7 mouse cellular contexts compared by ENCODE assay signal in genomic region chr4:140246180-140247005, GRCm38 (mm10). TPM values are rescaled to one million over a fixed set of nuclear protein-coding genes. Genes with fewer than 3 reads are reported as not detected.
DNase-seq lines count a peak whose midpoint lies in the region; ATAC-seq lines count a peak whose summit lies in the region.

Gene Igsf21, minus strand, starts transcription at chr4:140246784.

- ATAC-seq in hindbrain, embryonic 11.5 days (ENCODE audit: low FRiP score): peak; percentile 70
- ATAC-seq in limb, embryonic 15.5 days (ENCODE audit: insufficient number of reproducible peaks, low FRiP score, low TSS enrichment, low read depth): no peak
- peak; percentile 75; the same call in 1 of the 2 replicates for ATAC-seq in stomach, embryonic 14.5 days (ENCODE audit: insufficient number of reproducible peaks, insufficient read depth, low FRiP score, low read depth)
- no peak for ATAC-seq in erythroid progenitor cell, adult 5-6 weeks (replicated peaks; ENCODE audit: low FRiP score, poor library complexity, severe bottlenecking)

- no peaks in the 10 kb centered on the region for H3K9me3 ChIP-seq in hindbrain, embryonic 11.5 days (ENCODE audit: control insufficient read depth, low read length)
- no peaks in the 10 kb centered on the region for H3K9me3 ChIP-seq in limb, embryonic 15.5 days
- no peaks in the 10 kb centered on the region for H3K9me3 ChIP-seq in stomach, embryonic 14.5 days (ENCODE audit: control insufficient read depth, low read depth, low read length)

- H3K9ac ChIP-seq in hindbrain, embryonic 11.5 days (ENCODE audit: low read depth, low read length): peak within 1 kb of the TSS; percentile 67
- no peak within 1 kb of the TSS for H3K9ac ChIP-seq in limb, embryonic 15.5 days
- no peak within 1 kb of the TSS for H3K9ac ChIP-seq in stomach, embryonic 14.5 days (replicated peaks; ENCODE audit: low read depth, low read length)

- peak; percentile 27 to 53 for DNase-seq in left cerebral cortex, adult 18-20 months (ENCODE audit: low spot score in 2 of 2)
- DNase-seq in left cerebral cortex, adult 11 months (ENCODE audit: low spot score): no peak
- DNase-seq in cerebellum, postnatal 36 days: peak; percentile 59 to 66
- peak; percentile 73 for DNase-seq in hindbrain, embryonic 11.5 days (ENCODE audit: low spot score)

- H3K36me3 ChIP-seq in hindbrain, embryonic 11.5 days (ENCODE audit: control insufficient read depth, insufficient read depth, low read length): no peaks in the 10 kb centered on the region
- H3K36me3 ChIP-seq in limb, embryonic 15.5 days: no peaks in the 10 kb centered on the region
- H3K36me3 ChIP-seq in stomach, embryonic 14.5 days (ENCODE audit: control insufficient read depth, insufficient read depth, low read length): no peaks in the 10 kb centered on the region

- peak within 1 kb of the TSS; percentile 58; the same call in 1 of the 2 replicates for H3K27ac ChIP-seq in hindbrain, embryonic 11.5 days (ENCODE audit: low read depth, low read length)
- H3K27ac ChIP-seq in limb, embryonic 15.5 days: no peak within 1 kb of the TSS
- no peak within 1 kb of the TSS for H3K27ac ChIP-seq in stomach, embryonic 14.5 days (ENCODE audit: low read length)

- under 1% methylated on average over 64 of the region's 90 CpGs for WGBS in hindbrain, embryonic 11.5 days
- under 1% methylated on average over 72 of the region's 90 CpGs for WGBS in limb, embryonic 15.5 days
- under 1% methylated on average over 77 of the region's 90 CpGs for WGBS in stomach, embryonic 14.5 days

- peak within 1 kb of the TSS; percentile 91 for H3K4me2 ChIP-seq in hindbrain, embryonic 11.5 days (replicated peaks; ENCODE audit: low read depth, low read length)
- peak within 1 kb of the TSS; percentile 41 for H3K4me2 ChIP-seq in limb, embryonic 15.5 days
- peak within 1 kb of the TSS; percentile 40 for H3K4me2 ChIP-seq in stomach, embryonic 14.5 days (replicated peaks; ENCODE audit: low read depth, low read length)

- peaks cover 10% of the 10 kb centered on the region for H3K4me1 ChIP-seq in hindbrain, embryonic 11.5 days (replicated peaks; ENCODE audit: control insufficient read depth, insufficient read depth, low read length)
- H3K4me1 ChIP-seq in limb, embryonic 15.5 days: peaks cover 25% of the 10 kb centered on the region
- 0 out of 2 replicates have a peak, but pooled peaks cover 6% of the 10 kb centered on the region for H3K4me1 ChIP-seq in stomach, embryonic 14.5 days (ENCODE audit: control insufficient read depth, insufficient read depth, low read length)

- H3K27me3 ChIP-seq in hindbrain, embryonic 11.5 days (ENCODE audit: control insufficient read depth, insufficient read depth, low read length): peaks cover 63% of the 10 kb centered on the region
- peaks cover 97% of the 10 kb centered on the region for H3K27me3 ChIP-seq in limb, embryonic 15.5 days
- peaks cover 57% of the 10 kb centered on the region for H3K27me3 ChIP-seq in stomach, embryonic 14.5 days (ENCODE audit: control insufficient read depth, insufficient read depth, low read length)

- peak within 1 kb of the TSS; percentile 39 for H3K4me3 ChIP-seq in hindbrain, embryonic 11.5 days (ENCODE audit: low read depth, low read length)
- peak within 1 kb of the TSS; percentile 28 for H3K4me3 ChIP-seq in limb, embryonic 15.5 days
- H3K4me3 ChIP-seq in stomach, embryonic 14.5 days (ENCODE audit: low read depth, low read length): peak within 1 kb of the TSS; percentile 25

RNA-seq across cellular contexts. Expression of gene Igsf21, which starts in this region (rescaled TPM):
- total RNA-seq in left cerebral cortex, adult 18-20 months (2021): 10 to 100 TPM; 55.4 to 72.1 TPM
- 8.1 and 9.4 TPM in 2 replicates for polyA plus RNA-seq in hindbrain, embryonic 11.5 days (2014; fragmentation: Nextera tagmentation; extraction: Ambion mirVana)
- 0.60 and 0.73 TPM in 2 replicates for polyA plus RNA-seq in limb, embryonic 15.5 days (2015; fragmentation: Nextera tagmentation; extraction: Ambion mirVana)
- polyA plus RNA-seq in stomach, embryonic 14.5 days (2014; fragmentation: Nextera tagmentation; extraction: Ambion mirVana): 1.2 TPM in 2 replicates
- total RNA-seq in erythroid progenitor cell, adult 5-6 weeks (2015; ENCODE audit: low replicate concordance): not detected in 2 replicates
- total RNA-seq in erythroid progenitor cell, adult 5-6 weeks (2017; ENCODE audit: low replicate concordance): not detected in 2 replicates

Comparison
In these comparisons a context has a peak if more than half of its experiments do, and no peak if none do; other contexts are left out.
1. RNA of gene Igsf21 (total RNA-seq): 55.4 to 72.1 TPM in left cerebral cortex, adult 18-20 months; not detected in erythroid progenitor cell, adult 5-6 weeks; every median in the first group is over 10 times any median in the second.
2. ATAC-seq: peak in hindbrain, embryonic 11.5 days (single experiment) and stomach, embryonic 14.5 days (single experiment); none in limb, embryonic 15.5 days (single experiment) and erythroid progenitor cell, adult 5-6 weeks (single experiment).
3. H3K4me2 ChIP-seq: peak in every context shown above with its lines; median percentile 91 in hindbrain, embryonic 11.5 days; 41 in limb, embryonic 15.5 days; 40 in stomach, embryonic 14.5 days.
4. Peak in every context shown above with its lines, with median percentiles within 50 percentile points of each other: H3K4me3 ChIP-seq.